Mouse (Mus musculus): Measurements from ENCODE around the gene Zfp65.

- TF ChIP-seq POLR2A (IDR thresholded peaks at IDR 0.05; ENCODE audit: control insufficient read depth, extremely low read depth, insufficient read depth, low read length, poor library complexity) (no peak), CTCF (IDR thresholded peaks at IDR 0.05; ENCODE audit: borderline replicate concordance, control insufficient read depth, extremely low read depth, insufficient read depth, low read length, poor library complexity) (no peak)
Observed at GRCm38 (mm10) chr13:67728106-67728505, 867 bp downstream of the Zfp65 start.
